Mouse (Mus musculus) limb, embryonic 12.5 days (tissue): ENCODE data around the gene Eprs. TPM values are rescaled to one million over a fixed set of nuclear protein-coding genes. Genes with fewer than 3 reads are reported as not detected.

Experiments used
- ATAC-seq: fragments of 200-750 bp; cut with Nextera tagmentation; 2 replicates; pipeline ENCODE4 v1.8.0; 2017; ENCODE audit warnings: low read depth, moderate TSS enrichment; ENCODE audit not compliant: insufficient number of reproducible peaks, insufficient read depth, low FRiP score, low TSS enrichment
- H3K27ac ChIP-seq: fragments of 300-500 bp; sonication (generic); 2 replicates; pipeline ENCODE4 v1.5.1; 2016; ENCODE audit warnings: mild to moderate bottlenecking, moderate library complexity
- H3K27me3 ChIP-seq: fragments of 300-500 bp; sonication (generic); 2 replicates; pipeline ENCODE4 v1.6.1; 2016; ENCODE audit warnings: mild to moderate bottlenecking, moderate library complexity
- H3K36me3 ChIP-seq: fragments of 300-500 bp; sonication (generic); 2 replicates; pipeline ENCODE4 v1.6.1; 2016; ENCODE audit warnings: mild to moderate bottlenecking, moderate library complexity
- H3K4me1 ChIP-seq: fragments of 300-500 bp; sonication (generic); replicated peaks from 2 replicates; pipeline ENCODE4 v1.6.1; 2016
- H3K4me2 ChIP-seq: fragments of 300-500 bp; sonication (generic); 2 replicates; pipeline ENCODE4 v1.6.1; 2016; ENCODE audit warnings: mild to moderate bottlenecking, moderate library complexity
- H3K4me3 ChIP-seq: fragments of 300-500 bp; sonication (generic); replicated peaks from 2 replicates; pipeline ENCODE4 v1.5.1; 2016; ENCODE audit warnings: mild to moderate bottlenecking
- H3K9ac ChIP-seq: fragments of 300-500 bp; sonication (generic); replicated peaks from 2 replicates; pipeline ENCODE4 v1.6.1; 2016; ENCODE audit warnings: mild to moderate bottlenecking, moderate library complexity
- H3K9me3 ChIP-seq: fragments of 300-500 bp; sonication (generic); 2 replicates; pipeline ENCODE4 v1.6.1; 2016; ENCODE audit warnings: mild to moderate bottlenecking, moderate library complexity
- WGBS: fragments of 180-500 bp; shearing (Covaris S2); methylation state at CpG from one replicate; pipeline ENCODE4 v1.1.7; 2016; 5-methylcytosine and 5-hydroxymethylcytosine counted together
- polyA plus RNA-seq: library from polyadenylated mRNA; unstranded; fragments of >200 nt; fragmentation: Nextera tagmentation; extraction: Ambion mirVana; gene quantifications from 2 replicates; pipeline ENCODE4 v1.2.1, GENCODE M21; 2016

Eprs gene
- polyA plus RNA-seq, 1 experiment from 2014 or later = 151 TPM

- Histone ChIP-seq H3K4me3 (peak overlapping the region; percentile 98), H3K9me3 (no peaks in the 10 kb centered on the region), H3K9ac (peak overlapping the region; percentile 93), H3K4me1 (peaks cover 20% of the 10 kb centered on the region), H3K4me2 (peak overlapping the region; percentile 64), H3K27me3 (no peaks in the 10 kb centered on the region), H3K36me3 (peaks cover 18% of the 10 kb centered on the region; the same call in 1 of the 2 replicates), H3K27ac (peak overlapping the region; percentile 93)
- ATAC-seq = no peak
- 5% methylated on average over 22 of the region's 22 CpGs for WGBS
These were observed 810 bp downstream of the Eprs start for GRCm38 (mm10) chr1:185363526-185364182.

- Histone ChIP-seq H3K27ac (no peak overlapping the region), H3K9me3 (no peaks in the 10 kb centered on the region), H3K4me1 (peaks cover 20% of the 10 kb centered on the region), H3K36me3 (peaks cover 15% of the 10 kb centered on the region; the same call in 1 of the 2 replicates), H3K4me2 (peak overlapping the region; percentile 64), H3K9ac (peak overlapping the region; percentile 93; the same call in 1 of the 2 replicates), H3K4me3 (peak overlapping the region; percentile 98), H3K27me3 (no peaks in the 10 kb centered on the region)
- no peak for ATAC-seq
- 48% methylated on average over 6 of the region's 6 CpGs for WGBS
These were observed 1.3 kb downstream of the Eprs start for GRCm38 (mm10) chr1:185364183-185364540.

- H3K27me3 ChIP-seq = no peaks in the 10 kb centered on the region
- no peak overlapping the region for H3K9ac ChIP-seq
- H3K9me3 ChIP-seq = no peaks in the 10 kb centered on the region
- no peak overlapping the region for H3K27ac ChIP-seq
- H3K36me3 ChIP-seq = peaks cover 42% of the 10 kb centered on the region
- no peak overlapping the region for H3K4me3 ChIP-seq
- 88% methylated on average over 6 of the region's 6 CpGs for WGBS
- ATAC-seq = no peak
- H3K4me1 ChIP-seq = peaks cover 17% of the 10 kb centered on the region
- H3K4me2 ChIP-seq = no peak overlapping the region
These were observed 4.5 kb downstream of the Eprs start for GRCm38 (mm10) chr1:185367383-185367782.

- Histone ChIP-seq H3K9ac (no peak overlapping the region), H3K4me1 (peaks cover 7% of the 10 kb centered on the region), H3K27me3 (no peaks in the 10 kb centered on the region), H3K4me3 (no peak overlapping the region), H3K4me2 (no peak overlapping the region), H3K9me3 (no peaks in the 10 kb centered on the region), H3K27ac (no peak overlapping the region), H3K36me3 (peaks cover 65% of the 10 kb centered on the region)
- 94% methylated on average over 6 of the region's 6 CpGs for WGBS
- no peak for ATAC-seq
These were observed 7.1 kb downstream of the Eprs start for GRCm38 (mm10) chr1:185369979-185370378.

- no peak overlapping the region for H3K27ac ChIP-seq
- no peaks in the 10 kb centered on the region for H3K4me1 ChIP-seq
- H3K4me2 ChIP-seq = no peak overlapping the region
- ATAC-seq = no peak
- no peaks in the 10 kb centered on the region for H3K27me3 ChIP-seq
- peaks cover 91% of the 10 kb centered on the region for H3K36me3 ChIP-seq
- H3K9me3 ChIP-seq = no peaks in the 10 kb centered on the region
- H3K4me3 ChIP-seq = no peak overlapping the region
- H3K9ac ChIP-seq = no peak overlapping the region
These were observed 13.5 kb downstream of the Eprs start for GRCm38 (mm10) chr1:185376390-185376789.

GRCm38 (mm10) chr1:185377429-185377828 lies 14.6 kb downstream of the Eprs start:
- Histone ChIP-seq H3K9ac (no peak overlapping the region), H3K4me2 (no peak overlapping the region), H3K27me3 (no peaks in the 10 kb centered on the region), H3K36me3 (peaks cover 89% of the 10 kb centered on the region), H3K9me3 (no peaks in the 10 kb centered on the region), H3K4me3 (no peak overlapping the region), H3K4me1 (no peaks in the 10 kb centered on the region), H3K27ac (no peak overlapping the region)
- ATAC-seq = no peak
- WGBS = 95% methylated on average over 2 of the region's 2 CpGs

- no peaks in the 10 kb centered on the region for H3K27me3 ChIP-seq
- no peak overlapping the region for H3K9ac ChIP-seq
- peaks cover 86% of the 10 kb centered on the region for H3K36me3 ChIP-seq
- no peaks in the 10 kb centered on the region for H3K4me1 ChIP-seq
- ATAC-seq = no peak
- no peaks in the 10 kb centered on the region for H3K9me3 ChIP-seq
- whole genome bisulfite sequencing = 95% methylated on average over 5 of the region's 5 CpGs
- H3K4me2 ChIP-seq = no peak overlapping the region
- H3K4me3 ChIP-seq = no peak overlapping the region
- no peak overlapping the region for H3K27ac ChIP-seq
These were observed 38.8 kb downstream of the Eprs start for GRCm38 (mm10) chr1:185401615-185402014.

GRCm38 (mm10) chr1:185404021-185404420 lies 41.2 kb downstream of the Eprs start:
- Histone ChIP-seq H3K4me1 (no peaks in the 10 kb centered on the region), H3K36me3 (peaks cover 88% of the 10 kb centered on the region), H3K4me2 (no peak overlapping the region), H3K9me3 (no peaks in the 10 kb centered on the region), H3K9ac (no peak overlapping the region), H3K4me3 (no peak overlapping the region), H3K27me3 (no peaks in the 10 kb centered on the region), H3K27ac (no peak overlapping the region)
- no peak for ATAC-seq
- 34% methylated on average over 2 of the region's 2 CpGs for WGBS

GRCm38 (mm10) chr1:185405921-185406320 lies 43.1 kb downstream of the Eprs start:
- Histone ChIP-seq H3K27me3 (no peaks in the 10 kb centered on the region), H3K4me1 (no peaks in the 10 kb centered on the region), H3K4me2 (no peak overlapping the region), H3K27ac (no peak overlapping the region), H3K4me3 (no peak overlapping the region), H3K36me3 (peaks cover 87% of the 10 kb centered on the region), H3K9me3 (no peaks in the 10 kb centered on the region), H3K9ac (no peak overlapping the region)
- WGBS = 94% methylated on average over 10 of the region's 10 CpGs
- no peak for ATAC-seq

- no peak overlapping the region for H3K9ac ChIP-seq
- H3K27ac ChIP-seq = no peak overlapping the region
- no peak overlapping the region for H3K4me2 ChIP-seq
- H3K4me1 ChIP-seq = no peaks in the 10 kb centered on the region
- peaks cover 90% of the 10 kb centered on the region for H3K36me3 ChIP-seq
- no peak for ATAC-seq
- H3K4me3 ChIP-seq = no peak overlapping the region
- 85% methylated on average over 3 of the region's 3 CpGs for WGBS
- H3K27me3 ChIP-seq = no peaks in the 10 kb centered on the region
- no peaks in the 10 kb centered on the region for H3K9me3 ChIP-seq
These were observed 47.0 kb downstream of the Eprs start for GRCm38 (mm10) chr1:185409831-185410230.

GRCm38 (mm10) chr1:185418011-185418410 lies 55.2 kb downstream of the Eprs start:
- no peak overlapping the region for H3K4me2 ChIP-seq
- H3K9ac ChIP-seq = no peak overlapping the region
- no peak overlapping the region for H3K4me3 ChIP-seq
- H3K4me1 ChIP-seq = no peaks in the 10 kb centered on the region
- H3K36me3 ChIP-seq = peaks cover 92% of the 10 kb centered on the region
- H3K27me3 ChIP-seq = no peaks in the 10 kb centered on the region
- H3K9me3 ChIP-seq = no peaks in the 10 kb centered on the region
- 94% methylated on average over 9 of the region's 9 CpGs for WGBS
- no peak for ATAC-seq
- no peak overlapping the region for H3K27ac ChIP-seq

- peaks cover 94% of the 10 kb centered on the region for H3K36me3 ChIP-seq
These were observed 57.0 kb downstream of the Eprs start for GRCm38 (mm10) chr1:185419805-185420204.

More at GRCm38 (mm10) chr1:185419805-185420204, 57.0 kb downstream of the Eprs start:
- Histone ChIP-seq H3K9ac (no peak overlapping the region), H3K27ac (no peak overlapping the region), H3K9me3 (no peaks in the 10 kb centered on the region), H3K27me3 (no peaks in the 10 kb centered on the region), H3K4me1 (no peaks in the 10 kb centered on the region), H3K4me3 (no peak overlapping the region), H3K4me2 (no peak overlapping the region)
- 92% methylated on average over 5 of the region's 5 CpGs for WGBS
- ATAC-seq = no peak
